Mouse (Mus musculus): ENCODE results near the gene Rabl3. TPM values are rescaled to one million over a fixed set of nuclear protein-coding genes. Genes with fewer than 3 reads are reported as not detected.

The Rabl3 gene
- polyA plus RNA-seq, 1 experiment from 2014 or later, result 11.7 TPM

GRCm38 (mm10) chr16:37546312-37546711 lies 6.6 kb downstream of the Rabl3 start:
- ATAC-seq, result no peak
- CTCF ChIA-PET, result interaction anchor here (2.0 kb wide), 1 partner anchor 18 kb away, joined by 5 read pairs; no protein-coding TSS in a partner anchor
- POLR2A ChIA-PET, result no interaction called here
- in situ Hi-C loops (cut with MboI; ENCODE audit: low pct_unique_long_range_greater_than_20kb), result no loop called here
- TF ChIP-seq CTCF (IDR thresholded peaks at IDR 0.05), result no peak
- DNase-seq (ENCODE audit: low read depth, low spot score), result no peak
- H3K27me3 ChIP-seq, result no peaks in the 10 kb centered on the region

GRCm38 (mm10) chr16:37550266-37550665 lies 10.6 kb downstream of the Rabl3 start:
- ATAC-seq (no peak), DNase-seq (ENCODE audit: low read depth, low spot score) (no peak)
- in situ Hi-C loops (cut with MboI; ENCODE audit: low pct_unique_long_range_greater_than_20kb), result no loop called here
- CTCF ChIA-PET, result no interaction called here
- POLR2A ChIA-PET, result no interaction called here
- TF ChIP-seq CTCF (IDR thresholded peaks at IDR 0.05), result no peak
- H3K27me3 ChIP-seq, result no peaks in the 10 kb centered on the region

DNA sequence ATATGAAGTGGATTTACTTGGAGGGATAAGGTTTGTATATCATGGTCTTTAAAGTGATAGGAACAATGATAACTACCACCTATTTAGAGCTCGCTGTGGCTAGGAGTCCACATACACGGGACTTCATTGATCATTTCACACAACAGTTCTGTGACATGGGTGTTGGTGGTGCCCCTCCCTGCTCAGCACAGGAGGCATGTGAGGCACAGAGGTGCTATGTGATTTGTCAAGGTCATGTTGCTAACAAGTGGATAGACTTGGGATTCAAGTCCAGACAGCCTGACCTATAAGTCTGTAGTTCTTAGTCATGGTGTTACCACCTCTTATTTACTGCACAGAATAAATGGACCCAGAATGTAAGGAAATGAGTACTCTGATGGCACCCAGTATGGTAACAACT lies 11.3 kb downstream of the Rabl3 start:
- in situ Hi-C loops (cut with MboI; ENCODE audit: low pct_unique_long_range_greater_than_20kb), result no loop called here
- H3K27me3 ChIP-seq, result no peaks in the 10 kb centered on the region
- CTCF ChIA-PET, result no interaction called here
- ATAC-seq, result no peak
- no peak for TF ChIP-seq CTCF (IDR thresholded peaks at IDR 0.05)
- DNase-seq (ENCODE audit: low read depth, low spot score), result no peak
- POLR2A ChIA-PET, result no interaction called here

GRCm38 (mm10) chr16:37552824-37553223 lies 13.1 kb downstream of the Rabl3 start:
- ATAC-seq, result no peak
- ChIA-PET POLR2A (interaction anchor here (0.5 kb wide), 1 partner anchor 27 kb away, joined by 5 read pairs; no protein-coding TSS in a partner anchor), CTCF (no interaction called here)

DNA sequence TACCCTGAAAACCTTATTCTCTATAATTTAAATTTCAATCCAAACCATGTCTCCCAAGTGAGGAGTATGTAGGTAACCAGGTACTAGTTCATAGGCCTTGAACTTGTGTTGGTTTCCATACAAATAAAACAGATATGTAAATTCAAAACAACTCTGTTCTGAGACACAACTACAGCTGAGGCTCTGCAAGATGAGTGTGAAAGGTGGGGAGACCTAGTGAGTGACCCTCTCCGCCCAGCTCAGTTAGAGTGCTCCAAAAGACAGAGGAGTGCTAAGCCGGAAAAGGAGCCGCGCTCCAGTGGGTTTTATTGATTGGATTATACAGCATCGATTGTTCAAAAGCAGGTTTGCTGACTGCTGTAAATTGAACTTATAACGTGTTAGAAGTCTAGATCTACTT lies 22.7 kb downstream of the Rabl3 start:
- in situ Hi-C loops (cut with MboI; ENCODE audit: low pct_unique_long_range_greater_than_20kb), result no loop called here
- CTCF ChIA-PET, result interaction anchor here (1.4 kb wide), 1 partner anchor 9 kb away, joined by 4 read pairs; no protein-coding TSS in a partner anchor
- DNase-seq (ENCODE audit: low read depth, low spot score), result no peak

More at GRCm38 (mm10) chr16:37552824-37553223, 13.1 kb downstream of the Rabl3 start:
- in situ Hi-C loops (cut with MboI; ENCODE audit: low pct_unique_long_range_greater_than_20kb), result no loop called here
- TF ChIP-seq CTCF (IDR thresholded peaks at IDR 0.05), result no peak
- no peaks in the 10 kb centered on the region for H3K27me3 ChIP-seq
- no peak for DNase-seq (ENCODE audit: low read depth, low spot score)

GRCm38 (mm10) chr16:37562961-37563360 lies 23.3 kb downstream of the Rabl3 start:
- ChIA-PET CTCF (interaction anchor here (1.4 to 2.5 kb wide), 3 partner anchors 8 to 15 kb away, joined by 3 to 5 read pairs (median 4); no protein-coding TSS in a partner anchor), POLR2A (no interaction called here)
- no peak for TF ChIP-seq CTCF (IDR thresholded peaks at IDR 0.05)
- in situ Hi-C loops (cut with MboI; ENCODE audit: low pct_unique_long_range_greater_than_20kb), result no loop called here
- H3K27me3 ChIP-seq, result no peaks in the 10 kb centered on the region
- DNase-seq (ENCODE audit: low read depth, low spot score) (no peak), ATAC-seq (no peak)

More for the DNA sequence above, 22.7 kb downstream of the Rabl3 start:
- POLR2A ChIA-PET, result no interaction called here
- TF ChIP-seq CTCF (IDR thresholded peaks at IDR 0.05), result no peak
- H3K27me3 ChIP-seq, result no peaks in the 10 kb centered on the region
- no peak for ATAC-seq

GRCm38 (mm10) chr16:37565117-37565516 lies 25.4 kb downstream of the Rabl3 start:
- ChIA-PET CTCF (interaction anchor here (2.5 kb wide), 1 partner anchor 18 kb away, joined by 5 read pairs; no protein-coding TSS in a partner anchor), POLR2A (no interaction called here)
- in situ Hi-C loops (cut with MboI; ENCODE audit: low pct_unique_long_range_greater_than_20kb), result no loop called here
- no peaks in the 10 kb centered on the region for H3K27me3 ChIP-seq
- ATAC-seq (no peak), DNase-seq (ENCODE audit: low read depth, low spot score) (no peak)
- TF ChIP-seq CTCF (IDR thresholded peaks at IDR 0.05), result no peak

GRCm38 (mm10) chr16:37566107-37566506 lies 26.4 kb downstream of the Rabl3 start:
- TF ChIP-seq CTCF (IDR thresholded peaks at IDR 0.05), result no peak
- DNase-seq (ENCODE audit: low read depth, low spot score) (no peak), ATAC-seq (no peak)
- H3K27me3 ChIP-seq, result no peaks in the 10 kb centered on the region
- in situ Hi-C loops (cut with MboI; ENCODE audit: low pct_unique_long_range_greater_than_20kb), result no loop called here
- POLR2A ChIA-PET, result no interaction called here
- CTCF ChIA-PET, result no interaction called here

DNA sequence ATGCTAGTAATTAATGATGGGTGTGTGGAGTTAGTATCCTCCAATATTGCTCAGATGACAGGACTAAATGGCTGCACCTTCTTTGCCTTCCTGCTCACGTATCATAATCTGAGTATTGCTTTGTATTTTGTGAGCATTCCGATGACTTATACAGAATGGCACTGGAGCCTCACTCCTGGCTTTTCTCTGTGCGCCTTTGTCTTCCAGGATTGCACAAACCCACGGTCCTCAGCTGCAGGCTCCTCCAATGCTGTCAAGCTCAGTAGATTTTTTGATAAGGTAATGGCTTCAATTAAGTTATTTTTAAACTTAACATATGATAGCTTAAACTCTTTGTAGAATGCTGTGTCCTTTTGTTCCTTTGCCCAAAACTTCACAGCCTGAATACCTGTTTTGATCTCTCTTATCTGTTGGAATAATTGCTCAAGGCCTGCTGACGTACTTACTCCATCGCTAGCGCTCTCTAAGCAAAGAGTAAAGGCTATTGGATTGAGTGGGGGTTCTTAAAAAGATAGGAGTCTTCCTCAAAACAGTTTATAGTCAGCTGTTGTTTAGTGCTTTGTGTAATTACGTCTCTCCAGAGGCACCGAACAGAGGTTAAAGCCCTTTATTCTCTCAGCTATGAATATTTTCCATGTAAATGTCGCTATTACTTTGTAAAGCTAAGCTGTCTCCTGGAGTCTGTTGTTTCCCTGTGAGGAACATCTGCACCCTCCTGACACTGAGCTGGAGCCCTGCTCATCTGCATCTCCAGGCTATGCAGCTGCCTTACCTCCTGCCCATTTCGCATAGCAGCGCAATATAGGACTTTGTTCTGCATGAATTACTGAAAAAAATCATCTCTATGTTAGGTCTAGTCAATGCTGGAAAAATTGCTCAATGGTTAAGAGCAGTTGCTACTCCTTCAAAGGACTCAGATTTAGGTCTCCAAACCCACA lies 27.7 kb downstream of the Rabl3 start:
- ChIA-PET CTCF (interaction anchor here (1.5 kb wide), 1 partner anchor 12 kb away, joined by 4 read pairs; no protein-coding TSS in a partner anchor), POLR2A (interaction anchor here (1.4 kb wide), 1 partner anchor 16 kb away, joined by 3 read pairs; no protein-coding TSS in a partner anchor)
- TF ChIP-seq CTCF (IDR thresholded peaks at IDR 0.05), result no peak
- ATAC-seq (no peak), DNase-seq (ENCODE audit: low read depth, low spot score) (no peak)
- H3K27me3 ChIP-seq, result no peaks in the 10 kb centered on the region
- in situ Hi-C loops (cut with MboI; ENCODE audit: low pct_unique_long_range_greater_than_20kb), result no loop called here

DNA sequence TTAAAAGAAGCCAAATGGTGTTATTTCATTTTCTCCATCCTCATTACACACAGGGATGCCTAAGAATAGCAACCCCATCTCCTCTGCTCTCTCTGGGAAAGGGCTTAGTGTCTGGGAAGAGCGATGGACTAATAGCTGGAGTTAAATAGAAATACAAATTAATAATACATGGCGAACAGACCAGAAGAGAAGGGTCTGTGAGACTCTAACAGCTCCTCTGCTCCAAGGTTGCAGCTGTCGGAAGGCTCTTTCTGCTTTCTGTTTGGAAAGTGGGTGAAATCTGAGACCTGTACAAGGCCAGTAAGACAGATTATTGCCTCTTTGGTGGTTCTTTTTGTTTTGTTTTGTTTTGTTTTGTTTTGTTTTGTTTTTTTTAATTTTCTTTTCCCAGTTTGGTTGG lies 31.9 kb downstream of the Rabl3 start:
- DNase-seq (ENCODE audit: low read depth, low spot score) (no peak), ATAC-seq (no peak)
- ChIA-PET CTCF (interaction anchor here (1.7 kb wide), 1 partner anchor 9 kb away, joined by 4 read pairs; no protein-coding TSS in a partner anchor), POLR2A (interaction anchor here (1.2 kb wide), 1 partner anchor 13 kb away, joined by 4 read pairs; no protein-coding TSS in a partner anchor)
- in situ Hi-C loops (cut with MboI; ENCODE audit: low pct_unique_long_range_greater_than_20kb), result no loop called here
- no peak for TF ChIP-seq CTCF (IDR thresholded peaks at IDR 0.05)
- no peaks in the 10 kb centered on the region for H3K27me3 ChIP-seq

Measured in Patski (cell line).